Mouse (Mus musculus): Measurements from ENCODE around the gene Med29. TPM values are rescaled to one million over a fixed set of nuclear protein-coding genes. Genes with fewer than 3 reads are reported as not detected.
A peak's percentile ranks its signal among the peaks of the same experiment; 100 is the strongest.
"Not testable (repeated sequence)": the region's sequence is repeated elsewhere in the genome, so short reads cannot be mapped to it uniquely, and the experiment has no call there.

Gene Med29
- polyA plus RNA-seq, 1 experiment from 2014 or later = 54.3 TPM

DNA sequence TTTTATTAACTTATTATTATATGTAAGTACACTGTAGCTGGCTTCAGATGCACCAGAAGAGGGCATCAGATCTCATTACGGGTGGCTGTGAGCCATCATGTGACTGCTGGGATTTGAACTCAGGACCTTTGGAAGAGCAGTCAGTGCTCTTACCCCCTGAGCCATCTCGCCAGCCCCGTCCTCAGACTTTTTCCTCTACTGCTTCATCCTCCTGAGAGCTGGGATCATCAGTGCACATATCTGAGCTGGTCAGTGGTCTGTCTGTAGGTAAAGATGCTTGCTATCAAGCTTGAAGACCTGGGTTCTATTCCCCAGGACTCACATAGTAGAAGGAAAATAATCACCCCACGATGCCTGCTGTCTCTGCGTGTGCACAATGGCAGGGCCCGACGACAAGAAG lies 5.1 kb downstream of the Med29 start:
- peaks cover 19% of the 10 kb centered on the region for H3K4me1 ChIP-seq (ENCODE audit: control insufficient read depth, insufficient read depth, low read length)
- not testable (repeated sequence) for H3K9me3 ChIP-seq (replicated peaks; ENCODE audit: control insufficient read depth, low read length); ATAC-seq (replicated peaks; ENCODE audit: insufficient number of reproducible peaks, low FRiP score, low TSS enrichment); H3K27ac ChIP-seq (ENCODE audit: low read depth, low read length); H3K4me3 ChIP-seq (ENCODE audit: low read depth, low read length); H3K9ac ChIP-seq (ENCODE audit: low read depth, low read length); H3K4me2 ChIP-seq; H3K27me3 ChIP-seq (ENCODE audit: control insufficient read depth, insufficient read depth, low read length)
- peaks cover 15% of the 10 kb centered on the region for H3K36me3 ChIP-seq (ENCODE audit: control insufficient read depth, insufficient read depth, low read length)
- 82% methylated on average over 7 of the region's 7 CpGs for WGBS (ENCODE audit: insufficient replicate concordance)

DNA sequence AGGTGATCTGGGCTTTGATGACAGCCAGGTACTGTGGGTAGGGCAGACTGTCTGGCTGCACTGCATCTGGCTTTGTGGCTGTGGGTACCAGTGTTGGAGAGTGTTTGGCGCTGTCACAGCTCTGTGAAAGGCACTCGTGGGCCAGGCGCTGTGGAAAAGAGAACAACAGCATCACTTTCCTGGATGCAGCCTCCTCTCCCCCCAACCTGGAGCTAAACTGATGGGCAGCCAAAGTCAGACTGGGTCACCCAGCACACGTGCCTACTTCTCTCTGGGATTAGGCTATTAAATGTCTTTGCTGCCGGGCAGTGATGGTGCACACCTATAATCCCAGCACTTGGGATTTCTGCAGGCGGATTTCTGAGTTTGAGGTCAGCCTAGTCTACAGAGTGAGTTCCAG lies 5.6 kb downstream of the Med29 start:
- H3K27ac ChIP-seq (ENCODE audit: low read depth, low read length); ATAC-seq (replicated peaks; ENCODE audit: insufficient number of reproducible peaks, low FRiP score, low TSS enrichment); H3K4me3 ChIP-seq (ENCODE audit: low read depth, low read length); H3K9me3 ChIP-seq (replicated peaks; ENCODE audit: control insufficient read depth, low read length); H3K27me3 ChIP-seq (ENCODE audit: control insufficient read depth, insufficient read depth, low read length); H3K4me2 ChIP-seq; H3K9ac ChIP-seq (ENCODE audit: low read depth, low read length): not testable (repeated sequence)
- Histone ChIP-seq H3K36me3 (ENCODE audit: control insufficient read depth, insufficient read depth, low read length) (peaks cover 15% of the 10 kb centered on the region), H3K4me1 (ENCODE audit: control insufficient read depth, insufficient read depth, low read length) (peaks cover 20% of the 10 kb centered on the region)
- 77% methylated on average over 6 of the region's 6 CpGs for WGBS (ENCODE audit: insufficient replicate concordance)

DNA sequence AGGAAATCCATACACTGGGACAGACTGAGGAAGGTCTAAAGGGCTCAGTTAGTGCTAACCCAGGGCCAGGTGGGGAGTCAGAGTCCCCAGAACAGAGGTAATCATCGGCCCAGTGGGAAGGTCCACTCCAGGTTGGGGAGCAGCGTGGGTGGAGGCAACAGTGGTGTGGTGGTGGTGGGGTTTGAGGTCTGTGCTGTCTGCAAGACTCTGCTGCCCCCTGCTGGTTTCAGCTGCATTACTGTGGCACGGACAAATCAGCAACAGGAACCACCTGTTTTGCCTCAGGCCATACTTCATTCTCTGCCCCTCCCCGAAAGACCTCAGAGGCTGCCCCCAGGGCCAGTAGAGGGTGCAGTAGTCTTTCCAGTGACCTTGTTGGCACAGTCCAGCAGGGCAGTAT lies 6.0 kb downstream of the Med29 start:
- H3K9me3 ChIP-seq (replicated peaks; ENCODE audit: control insufficient read depth, low read length) = no peaks in the 10 kb centered on the region
- no peak overlapping the region for H3K4me2 ChIP-seq
- no peak for ATAC-seq (replicated peaks; ENCODE audit: insufficient number of reproducible peaks, low FRiP score, low TSS enrichment)
- WGBS (ENCODE audit: insufficient replicate concordance) = 11% methylated on average over 4 of the region's 4 CpGs
- H3K27ac ChIP-seq (ENCODE audit: low read depth, low read length) = no peak overlapping the region
- peaks cover 20% of the 10 kb centered on the region for H3K4me1 ChIP-seq (ENCODE audit: control insufficient read depth, insufficient read depth, low read length)
- H3K9ac ChIP-seq (ENCODE audit: low read depth, low read length) = no peak overlapping the region
- no peaks in the 10 kb centered on the region for H3K27me3 ChIP-seq (ENCODE audit: control insufficient read depth, insufficient read depth, low read length)
- H3K4me3 ChIP-seq (ENCODE audit: low read depth, low read length) = no peak overlapping the region
- peaks cover 15% of the 10 kb centered on the region for H3K36me3 ChIP-seq (ENCODE audit: control insufficient read depth, insufficient read depth, low read length)

DNA sequence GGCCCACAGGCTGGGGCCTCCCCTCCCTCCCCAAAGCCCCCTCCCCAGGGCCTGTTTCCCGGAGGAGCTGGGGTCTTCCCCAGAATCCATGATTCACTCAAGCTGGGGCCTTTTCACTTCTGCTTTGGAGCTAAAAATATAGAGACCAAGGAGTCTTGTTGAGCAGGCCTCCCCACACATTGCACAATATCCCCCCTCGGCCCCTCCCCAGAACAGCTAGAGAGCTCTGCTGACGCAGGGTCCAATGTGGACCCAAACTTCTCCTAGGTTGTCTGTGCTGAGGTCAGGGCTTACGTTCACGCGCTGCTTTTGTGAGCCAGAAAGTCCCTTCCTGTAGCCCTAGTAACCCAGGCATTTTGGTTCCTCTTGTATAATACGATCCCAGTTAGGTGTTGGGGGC lies 6.5 kb downstream of the Med29 start:
- Histone ChIP-seq H3K4me3 (ENCODE audit: low read depth, low read length) (no peak overlapping the region), H3K27ac (ENCODE audit: low read depth, low read length) (no peak overlapping the region), H3K9ac (ENCODE audit: low read depth, low read length) (no peak overlapping the region), H3K4me1 (ENCODE audit: control insufficient read depth, insufficient read depth, low read length) (peaks cover 22% of the 10 kb centered on the region), H3K9me3 (replicated peaks; ENCODE audit: control insufficient read depth, low read length) (no peaks in the 10 kb centered on the region), H3K4me2 (no peak overlapping the region), H3K27me3 (ENCODE audit: control insufficient read depth, insufficient read depth, low read length) (no peaks in the 10 kb centered on the region), H3K36me3 (ENCODE audit: control insufficient read depth, insufficient read depth, low read length) (peaks cover 15% of the 10 kb centered on the region)
- WGBS (ENCODE audit: insufficient replicate concordance) = 79% methylated on average over 7 of the region's 7 CpGs
- ATAC-seq (replicated peaks; ENCODE audit: insufficient number of reproducible peaks, low FRiP score, low TSS enrichment) = no peak

DNA sequence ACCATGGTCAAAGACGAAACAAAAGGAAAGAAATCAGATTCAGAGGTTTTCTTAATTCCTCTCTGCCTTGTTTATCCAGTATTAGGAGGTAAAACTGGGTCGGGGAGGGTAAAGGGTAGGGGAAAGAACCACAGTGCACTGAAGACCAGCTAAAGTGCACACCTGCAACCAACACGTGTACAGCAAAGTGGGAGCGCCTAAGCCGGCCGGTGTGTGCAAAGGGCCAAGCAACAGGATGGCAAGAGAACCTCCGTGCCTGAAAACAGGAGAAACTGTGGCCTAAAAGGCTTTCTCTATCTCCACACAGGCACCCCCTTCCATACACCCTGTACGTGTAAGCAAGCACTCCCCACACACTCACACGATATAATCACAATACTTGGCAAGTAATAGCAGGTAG lies 7.3 kb downstream of the Med29 start:
- Histone ChIP-seq H3K27ac (ENCODE audit: low read depth, low read length) (no peak overlapping the region), H3K9ac (ENCODE audit: low read depth, low read length) (no peak overlapping the region), H3K4me1 (ENCODE audit: control insufficient read depth, insufficient read depth, low read length) (peaks cover 30% of the 10 kb centered on the region), H3K36me3 (ENCODE audit: control insufficient read depth, insufficient read depth, low read length) (peaks cover 11% of the 10 kb centered on the region), H3K27me3 (ENCODE audit: control insufficient read depth, insufficient read depth, low read length) (no peaks in the 10 kb centered on the region), H3K9me3 (replicated peaks; ENCODE audit: control insufficient read depth, low read length) (no peaks in the 10 kb centered on the region), H3K4me3 (ENCODE audit: low read depth, low read length) (no peak overlapping the region), H3K4me2 (no peak overlapping the region)
- 89% methylated on average over 9 of the region's 9 CpGs for WGBS (ENCODE audit: insufficient replicate concordance)
- no peak for ATAC-seq (replicated peaks; ENCODE audit: insufficient number of reproducible peaks, low FRiP score, low TSS enrichment)

DNA sequence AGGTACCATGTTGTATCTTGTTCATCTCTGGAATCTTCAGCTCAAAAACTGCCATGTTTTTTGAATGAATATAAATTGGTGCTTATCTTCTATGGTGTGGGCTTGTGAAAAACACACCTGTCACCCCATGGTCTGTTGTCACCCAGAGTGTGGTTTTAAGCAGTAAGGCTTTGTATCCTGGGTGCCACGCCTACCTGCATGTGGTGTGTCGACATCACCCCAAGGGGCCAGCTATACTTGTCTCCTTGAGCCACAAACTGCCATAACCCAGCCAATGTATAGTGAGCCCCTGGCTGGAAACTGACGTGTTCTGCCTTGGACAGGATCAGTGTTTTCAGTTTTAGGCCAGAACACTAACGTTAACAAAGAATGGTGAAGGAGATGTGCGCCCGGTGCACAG lies 8.3 kb downstream of the Med29 start:
- Histone ChIP-seq H3K27me3 (ENCODE audit: control insufficient read depth, insufficient read depth, low read length) (no peaks in the 10 kb centered on the region), H3K4me1 (ENCODE audit: control insufficient read depth, insufficient read depth, low read length) (peaks cover 38% of the 10 kb centered on the region), H3K36me3 (ENCODE audit: control insufficient read depth, insufficient read depth, low read length) (peaks cover 5% of the 10 kb centered on the region), H3K27ac (ENCODE audit: low read depth, low read length) (no peak overlapping the region), H3K4me3 (ENCODE audit: low read depth, low read length) (no peak overlapping the region), H3K9me3 (replicated peaks; ENCODE audit: control insufficient read depth, low read length) (no peaks in the 10 kb centered on the region), H3K9ac (ENCODE audit: low read depth, low read length) (no peak overlapping the region), H3K4me2 (no peak overlapping the region)
- ATAC-seq (replicated peaks; ENCODE audit: insufficient number of reproducible peaks, low FRiP score, low TSS enrichment) = no peak
- WGBS (ENCODE audit: insufficient replicate concordance) = 82% methylated on average over 6 of the region's 6 CpGs

DNA sequence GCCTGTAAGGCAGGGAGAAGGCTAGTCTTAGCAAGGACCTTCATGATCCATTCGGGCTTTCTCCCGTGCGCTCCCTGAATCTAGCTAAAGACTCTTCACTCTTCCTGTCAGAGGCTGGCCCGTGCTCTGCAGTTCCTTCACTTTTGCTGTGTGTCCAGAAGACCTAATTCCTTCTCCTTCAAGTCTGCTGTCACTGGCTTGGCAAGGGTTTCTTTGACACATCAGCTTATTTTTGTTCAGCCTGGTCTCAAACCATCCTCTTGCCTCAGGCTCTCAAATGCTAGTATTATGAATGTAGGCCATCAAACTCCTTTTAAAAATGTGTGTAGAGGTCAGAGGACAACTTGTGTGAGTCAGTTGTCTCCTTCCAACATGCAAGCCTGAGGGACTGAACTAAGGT lies 8.9 kb downstream of the Med29 start:
- H3K36me3 ChIP-seq (ENCODE audit: control insufficient read depth, insufficient read depth, low read length) = no peaks in the 10 kb centered on the region; the same call in 1 of the 2 replicates
- H3K4me2 ChIP-seq = no peak overlapping the region; the same call in 1 of the 2 replicates
- H3K9ac ChIP-seq (ENCODE audit: low read depth, low read length) = no peak overlapping the region
- H3K9me3 ChIP-seq (replicated peaks; ENCODE audit: control insufficient read depth, low read length) = no peaks in the 10 kb centered on the region
- no peak for ATAC-seq (replicated peaks; ENCODE audit: insufficient number of reproducible peaks, low FRiP score, low TSS enrichment)
- WGBS (ENCODE audit: insufficient replicate concordance) = 69% methylated on average over 4 of the region's 4 CpGs
- no peak overlapping the region for H3K4me3 ChIP-seq (ENCODE audit: low read depth, low read length)
- peak overlapping the region; percentile 98 for H3K27ac ChIP-seq (ENCODE audit: low read depth, low read length)
- H3K4me1 ChIP-seq (ENCODE audit: control insufficient read depth, insufficient read depth, low read length) = peaks cover 38% of the 10 kb centered on the region
- H3K27me3 ChIP-seq (ENCODE audit: control insufficient read depth, insufficient read depth, low read length) = no peaks in the 10 kb centered on the region

DNA sequence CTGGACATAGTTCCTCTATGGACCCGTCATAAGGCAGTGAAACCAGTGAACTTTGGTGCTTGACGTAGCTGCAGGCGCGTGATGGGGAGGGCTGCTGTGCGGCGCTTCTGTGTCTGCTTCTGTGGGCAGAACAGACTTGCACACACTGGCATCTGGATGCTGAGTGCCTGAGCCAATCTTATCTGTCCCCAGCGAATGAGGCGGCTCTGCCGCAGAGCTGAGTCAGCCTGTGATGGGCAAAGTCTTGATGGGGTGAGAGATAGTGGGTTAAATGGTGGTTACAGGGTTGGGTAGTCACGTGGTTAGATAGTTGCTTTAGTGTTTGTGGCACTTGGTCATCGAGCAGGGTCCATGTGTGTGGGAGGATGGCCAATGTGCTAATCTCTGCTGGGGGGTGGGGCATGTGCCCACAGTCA lies 9.5 kb downstream of the Med29 start:
- H3K9me3 ChIP-seq (replicated peaks; ENCODE audit: control insufficient read depth, low read length) = no peaks in the 10 kb centered on the region
- H3K4me3 ChIP-seq (ENCODE audit: low read depth, low read length) = 0 out of 2 replicates have a peak overlapping the region, but pooled peaks have one; percentile 0
- peak overlapping the region; percentile 16; the same call in 1 of the 2 replicates for H3K9ac ChIP-seq (ENCODE audit: low read depth, low read length)
- H3K4me2 ChIP-seq = peak overlapping the region; percentile 67
- ATAC-seq (replicated peaks; ENCODE audit: insufficient number of reproducible peaks, low FRiP score, low TSS enrichment) = no peak
- 14% methylated on average over 11 of the region's 11 CpGs for WGBS (ENCODE audit: insufficient replicate concordance)
- peak overlapping the region; percentile 98 for H3K27ac ChIP-seq (ENCODE audit: low read depth, low read length)
- H3K27me3 ChIP-seq (ENCODE audit: control insufficient read depth, insufficient read depth, low read length) = no peaks in the 10 kb centered on the region
- H3K36me3 ChIP-seq (ENCODE audit: control insufficient read depth, insufficient read depth, low read length) = no peaks in the 10 kb centered on the region
- H3K4me1 ChIP-seq (ENCODE audit: control insufficient read depth, insufficient read depth, low read length) = peaks cover 42% of the 10 kb centered on the region

DNA sequence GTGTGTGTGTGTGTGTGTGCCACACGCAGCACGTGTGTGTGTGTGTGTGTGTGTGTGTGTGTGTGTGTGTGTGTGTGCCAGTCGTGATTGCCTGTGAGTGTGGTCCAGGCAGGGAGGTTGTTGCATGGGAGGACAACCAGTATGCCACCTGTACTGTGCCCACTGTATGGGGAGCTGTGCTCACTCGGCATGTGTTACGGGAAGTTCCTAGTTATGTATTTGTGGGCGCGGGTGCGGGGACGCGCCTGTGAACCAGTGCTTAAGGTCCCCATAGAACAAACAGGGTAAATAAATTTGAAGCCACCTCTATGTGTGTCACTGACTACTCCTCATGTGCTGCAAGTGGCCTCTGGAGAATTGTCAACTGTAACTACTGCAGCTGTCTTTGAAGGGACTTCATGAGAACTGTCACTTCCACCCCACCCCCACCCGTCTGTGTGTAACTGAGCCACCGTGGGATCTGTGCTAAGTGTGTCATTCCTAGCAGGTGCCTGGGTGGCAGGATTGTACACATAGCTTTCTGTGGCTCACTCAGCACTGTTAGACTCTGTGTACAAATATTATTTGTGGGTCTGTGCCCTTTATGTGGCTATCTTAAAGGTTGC lies 10.1 kb downstream of the Med29 start:
- no peaks in the 10 kb centered on the region for H3K9me3 ChIP-seq (replicated peaks; ENCODE audit: control insufficient read depth, low read length)
- peak overlapping the region; percentile 52 for H3K9ac ChIP-seq (ENCODE audit: low read depth, low read length)
- ATAC-seq (replicated peaks; ENCODE audit: insufficient number of reproducible peaks, low FRiP score, low TSS enrichment) = no peak; the same call in 1 of the 2 replicates
- H3K27ac ChIP-seq (ENCODE audit: low read depth, low read length) = peak overlapping the region; percentile 98
- peak overlapping the region; percentile 35; the same call in 1 of the 2 replicates for H3K4me3 ChIP-seq (ENCODE audit: low read depth, low read length)
- H3K4me2 ChIP-seq = peak overlapping the region; percentile 67
- WGBS (ENCODE audit: insufficient replicate concordance) = 44% methylated on average over 12 of the region's 12 CpGs
- no peaks in the 10 kb centered on the region for H3K36me3 ChIP-seq (ENCODE audit: control insufficient read depth, insufficient read depth, low read length)
- H3K27me3 ChIP-seq (ENCODE audit: control insufficient read depth, insufficient read depth, low read length) = no peaks in the 10 kb centered on the region
- peaks cover 47% of the 10 kb centered on the region for H3K4me1 ChIP-seq (ENCODE audit: control insufficient read depth, insufficient read depth, low read length)
